11 mouse cellular contexts compared by ENCODE assay signal in genomic region chr8:124752325-124752862, GRCm38 (mm10). TPM values are rescaled to one million over a fixed set of nuclear protein-coding genes. Genes with fewer than 3 reads are reported as not detected.
DNase-seq lines count a peak whose midpoint lies in the region; ATAC-seq and TF ChIP-seq lines count a peak whose summit lies in the region.
"Had no signal": no experiment of that assay in that cellular context is flagged by ENCODE, and none has a peak within 500 bp of the region (broad histone marks: within the 10 kb centered on the region; RNA-seq: fewer than 3 reads in every experiment).

No protein-coding gene starts in this region.

- 30% methylated on average over 21 of the region's 21 CpGs for WGBS in hindbrain, embryonic 10.5 days
- 35% methylated on average over 21 of the region's 21 CpGs for WGBS in hindbrain, embryonic 16.5 days
- WGBS in stomach, postnatal 0 days, result 43% methylated on average over 21 of the region's 21 CpGs

- H3K4me2 ChIP-seq in hindbrain, embryonic 16.5 days (ENCODE audit: low read length), result no peak overlapping the region; the same call in 1 of the 2 replicates
- H3K4me2 ChIP-seq in stomach, postnatal 0 days (replicated peaks; ENCODE audit: low read depth), result peak overlapping the region; percentile 95; the same call in 1 of the 2 replicates

- no peaks in the 10 kb centered on the region for H3K9me3 ChIP-seq in hindbrain, embryonic 10.5 days
- no peaks in the 10 kb centered on the region for H3K9me3 ChIP-seq in hindbrain, embryonic 16.5 days (ENCODE audit: control insufficient read depth, low read length)
- H3K9me3 ChIP-seq in stomach, postnatal 0 days (ENCODE audit: control insufficient read depth, low read length), result no peaks in the 10 kb centered on the region

- H3K9ac ChIP-seq in hindbrain, embryonic 16.5 days (ENCODE audit: low read depth, low read length), result no peak overlapping the region
- H3K9ac ChIP-seq in stomach, postnatal 0 days (ENCODE audit: low read length), result no peak overlapping the region

- TF ChIP-seq EP300 in stomach, postnatal 0 days (optimal IDR thresholded peaks at IDR 0.05), result no peak

- peak; percentile 39; the same call in 1 of the 2 replicates for TF ChIP-seq CTCF in stomach, postnatal 0 days (IDR thresholded peaks at IDR 0.05; ENCODE audit: low read depth)

- DNase-seq in hindbrain, embryonic 10.5 days (ENCODE audit: low spot score), result no peak
- peak; percentile 8 for DNase-seq in thymus, postnatal 14 days
- no peak for DNase-seq in thymus, postnatal 10 days (ENCODE audit: low spot score in 2 of 2)
- peak; percentile 63 for DNase-seq in induced T-regulatory cell, adult 2 months (ENCODE audit: low read depth)
- DNase-seq in stomach, postnatal 0 days (ENCODE audit: low spot score), result no peak
- DNase-seq in adrenal gland, postnatal 36 days, result no peak
- DNase-seq in layer of hippocampus, adult 8-10 months (ENCODE audit: low spot score in 2 of 2), result no peak
- DNase-seq: cerebellum, adult 9-10 months had no signal

- peaks cover 71% of the 10 kb centered on the region for H3K27me3 ChIP-seq in hindbrain, embryonic 10.5 days (ENCODE audit: insufficient read depth, poor library complexity, severe bottlenecking)
- H3K27me3 ChIP-seq in hindbrain, embryonic 16.5 days (replicated peaks; ENCODE audit: control insufficient read depth, insufficient read depth, low read length), result peaks cover 38% of the 10 kb centered on the region
- no peaks in the 10 kb centered on the region for H3K27me3 ChIP-seq in stomach, postnatal 0 days (ENCODE audit: control insufficient read depth, insufficient read depth, low read length)

- no peak for ATAC-seq in hindbrain, embryonic 16.5 days
- ATAC-seq in stomach, postnatal 0 days (ENCODE audit: low FRiP score, low TSS enrichment), result no peak

- H3K36me3 ChIP-seq in hindbrain, embryonic 10.5 days, result no peaks in the 10 kb centered on the region
- no peaks in the 10 kb centered on the region for H3K36me3 ChIP-seq in hindbrain, embryonic 16.5 days (ENCODE audit: control insufficient read depth, insufficient read depth, low read length)
- no peaks in the 10 kb centered on the region for H3K36me3 ChIP-seq in stomach, postnatal 0 days (ENCODE audit: control insufficient read depth, insufficient read depth, low read length)
- H3K36me3 ChIP-seq: G1E had no signal

- peak overlapping the region; percentile 64 for H3K4me3 ChIP-seq in hindbrain, embryonic 10.5 days
- no peak overlapping the region for H3K4me3 ChIP-seq in hindbrain, embryonic 16.5 days (ENCODE audit: low read length)
- peak overlapping the region; percentile 58; the same call in 1 of the 2 replicates for H3K4me3 ChIP-seq in stomach, postnatal 0 days (ENCODE audit: low read depth, low read length)

- peaks cover 36% of the 10 kb centered on the region for H3K4me1 ChIP-seq in hindbrain, embryonic 10.5 days (replicated peaks)
- H3K4me1 ChIP-seq in hindbrain, embryonic 16.5 days (ENCODE audit: control insufficient read depth, insufficient read depth, low read depth, low read length), result peaks cover 15% of the 10 kb centered on the region
- H3K4me1 ChIP-seq in stomach, postnatal 0 days (replicated peaks; ENCODE audit: control insufficient read depth, insufficient read depth), result 0 out of 2 replicates have a peak, but pooled peaks cover 2% of the 10 kb centered on the region

- no peak overlapping the region for H3K27ac ChIP-seq in hindbrain, embryonic 10.5 days
- H3K27ac ChIP-seq in hindbrain, embryonic 16.5 days (ENCODE audit: low read depth, low read length), result no peak overlapping the region
- peak overlapping the region; percentile 40; the same call in 1 of the 2 replicates for H3K27ac ChIP-seq in stomach, postnatal 0 days (replicated peaks)

RNA-seq across cellular contexts. Expression of gene Fam89a, which starts 0.8 kb away (rescaled TPM):
- polyA plus RNA-seq in hindbrain, embryonic 10.5 days (2016; fragmentation: Nextera tagmentation; extraction: Ambion mirVana), result 4.3 and 6.7 TPM in 2 replicates
- polyA plus RNA-seq in hindbrain, embryonic 16.5 days (2015; fragmentation: Nextera tagmentation; extraction: Ambion mirVana), result 0.90 and 1.9 TPM in 2 replicates
- 12.5 and 13.0 TPM in 2 replicates for polyA plus RNA-seq in stomach, postnatal 0 days (2015; fragmentation: Nextera tagmentation; extraction: Ambion mirVana)
- under 1 TPM; 0.20 to 0.23 TPM for total RNA-seq in adrenal gland, postnatal 36 days (2021)
- 1 to 10 TPM in 1 of 4 experiments, under 1 TPM in 3; 0.56 to 1.2 (median 0.73) TPM for total RNA-seq in layer of hippocampus, adult 8-10 months (2022)
- total RNA-seq: G1E; neutrophil, adult 5-6 weeks had no signal
- polyA plus RNA-seq: G1E had no signal

RNA-seq across cellular contexts. Expression of gene Arv1, which starts 30.5 kb away (rescaled TPM):
- 34.3 and 38.1 TPM in 2 replicates for polyA plus RNA-seq in hindbrain, embryonic 10.5 days (2016; fragmentation: Nextera tagmentation; extraction: Ambion mirVana)
- 32.1 and 33.6 TPM in 2 replicates for polyA plus RNA-seq in hindbrain, embryonic 16.5 days (2015; fragmentation: Nextera tagmentation; extraction: Ambion mirVana)
- 11.0 and 11.2 TPM in 2 replicates for polyA plus RNA-seq in stomach, postnatal 0 days (2015; fragmentation: Nextera tagmentation; extraction: Ambion mirVana)
- 1 to 10 TPM; 8.7 to 9.8 TPM for total RNA-seq in adrenal gland, postnatal 36 days (2021)
- total RNA-seq in layer of hippocampus, adult 8-10 months (2022), result 10 to 100 TPM; 13.3 to 17.5 (median 15.2) TPM

RNA-seq across cellular contexts. Expression of gene Ttc13, which starts 30.6 kb away (rescaled TPM):
- polyA plus RNA-seq in hindbrain, embryonic 10.5 days (2016; fragmentation: Nextera tagmentation; extraction: Ambion mirVana), result 49.2 and 49.7 TPM in 2 replicates
- polyA plus RNA-seq in hindbrain, embryonic 16.5 days (2015; fragmentation: Nextera tagmentation; extraction: Ambion mirVana), result 61.6 and 62.4 TPM in 2 replicates
- 18.7 and 19.7 TPM in 2 replicates for polyA plus RNA-seq in stomach, postnatal 0 days (2015; fragmentation: Nextera tagmentation; extraction: Ambion mirVana)
- total RNA-seq in adrenal gland, postnatal 36 days (2021), result 10 to 100 TPM; 39.8 to 41.5 TPM
- total RNA-seq in layer of hippocampus, adult 8-10 months (2022), result 10 to 100 TPM; 42.9 to 55.7 (median 47.1) TPM

RNA-seq across cellular contexts. Expression of gene Trim67, which starts 40.5 kb away (rescaled TPM):
- polyA plus RNA-seq in hindbrain, embryonic 10.5 days (2016; fragmentation: Nextera tagmentation; extraction: Ambion mirVana), result 0.81 and 3.3 TPM in 2 replicates
- polyA plus RNA-seq in hindbrain, embryonic 16.5 days (2015; fragmentation: Nextera tagmentation; extraction: Ambion mirVana), result 25.9 and 27.0 TPM in 2 replicates
- 0.23 and 0.33 TPM in 2 replicates for polyA plus RNA-seq in stomach, postnatal 0 days (2015; fragmentation: Nextera tagmentation; extraction: Ambion mirVana)
- 1 to 10 TPM in 1 of 2 experiments, under 1 TPM in 1; 0.86 to 1.0 TPM for total RNA-seq in adrenal gland, postnatal 36 days (2021)
- total RNA-seq in layer of hippocampus, adult 8-10 months (2022), result 1 to 10 TPM; 1.9 to 2.3 (median 2.1) TPM
- total RNA-seq: neutrophil, adult 5-6 weeks had no signal
- polyA plus RNA-seq: G1E had no signal

Comparison
In these comparisons a context has a peak if more than half of its experiments do, and no peak if none do; other contexts are left out.
1. DNase-seq: peak in thymus, postnatal 14 days (single experiment) and induced T-regulatory cell, adult 2 months (single experiment); none in hindbrain, embryonic 10.5 days (single experiment), thymus, postnatal 10 days (0 of 2), stomach, postnatal 0 days (single experiment), adrenal gland, postnatal 36 days (0 of 2) and layer of hippocampus, adult 8-10 months (0 of 2).